Mouse (Mus musculus): ENCODE data around the gene Ppm1h. TPM values are rescaled to one million over a fixed set of nuclear protein-coding genes. Genes with fewer than 3 reads are reported as not detected.
"Not testable (repeated sequence)": the region's sequence is repeated elsewhere in the genome, so short reads cannot be mapped to it uniquely, and the experiment has no call there.

The Ppm1h gene
- total RNA-seq, 4 experiments from 2014 or later: 67.7 to 79.8 (median 72.7) TPM

GRCm38 (mm10) chr10:122922226-122922625, 243.7 kb downstream of the Ppm1h start:
- no peak for DNase-seq (ENCODE audit: low spot score in 2 of 2)

DNA sequence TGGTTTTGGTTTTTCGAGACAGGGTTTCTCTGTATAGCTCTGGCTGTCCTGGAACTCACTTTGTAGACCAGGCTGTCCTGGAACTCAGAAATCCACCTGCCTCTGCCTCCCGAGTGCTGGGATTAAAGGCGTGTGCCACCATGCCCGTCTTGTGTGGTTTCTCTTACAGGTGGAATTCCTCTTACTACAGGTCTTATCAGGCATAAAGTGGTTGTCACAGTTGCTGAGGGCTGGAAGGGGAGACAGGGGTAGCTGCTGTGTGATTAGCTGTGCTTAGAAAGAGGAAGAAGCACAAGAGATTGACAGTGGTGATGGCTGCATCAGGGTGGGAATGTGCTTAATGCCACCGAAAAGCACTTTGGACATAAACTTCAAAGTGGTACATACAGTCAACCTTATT, 246.0 kb downstream of the Ppm1h start:
- not testable (repeated sequence) for DNase-seq (ENCODE audit: low spot score in 2 of 2)

- DNase-seq (ENCODE audit: low spot score in 2 of 2): no peak
Observed at GRCm38 (mm10) chr10:122926275-122926674, 247.7 kb downstream of the Ppm1h start.

GRCm38 (mm10) chr10:122930520-122930919, 252.0 kb downstream of the Ppm1h start:
- DNase-seq (ENCODE audit: low spot score in 2 of 2): no peak

DNA sequence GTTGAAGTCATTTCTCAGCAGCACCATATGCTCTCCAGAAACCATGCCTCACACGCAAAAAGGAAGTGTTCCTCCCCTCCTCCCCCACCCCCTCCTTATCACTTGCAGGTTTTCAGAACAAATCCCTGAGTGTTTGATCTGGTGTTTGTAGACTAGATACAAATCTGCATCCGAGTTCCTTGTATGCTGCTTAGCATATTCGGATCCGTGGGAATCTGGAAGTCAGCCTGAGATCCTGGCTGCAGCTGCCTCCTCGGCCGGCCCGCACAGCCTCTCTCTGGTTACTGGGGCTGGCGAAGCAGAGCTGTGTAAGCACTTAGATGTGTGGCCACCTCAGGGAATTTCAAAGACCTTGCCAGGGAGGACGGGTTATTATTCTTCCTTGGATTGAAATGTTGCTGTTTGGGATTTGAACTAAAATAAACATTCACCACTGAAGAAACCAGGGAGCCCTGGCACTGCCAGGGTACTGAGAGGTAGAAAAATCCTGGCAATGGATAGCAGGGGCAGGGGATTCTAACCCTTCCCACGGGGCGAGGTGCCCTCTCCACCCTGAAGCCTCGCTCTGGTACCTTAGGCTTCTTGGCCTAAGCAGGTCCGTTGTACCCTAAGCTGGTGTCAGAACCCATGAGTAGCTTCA, 252.8 kb downstream of the Ppm1h start:
- peak; percentile 73 to 78 for DNase-seq (ENCODE audit: low spot score in 2 of 2)

GRCm38 (mm10) chr10:122931851-122932550, 253.4 kb downstream of the Ppm1h start:
- no peak for DNase-seq (ENCODE audit: low spot score in 2 of 2)

GRCm38 (mm10) chr10:122933053-122933838, 254.7 kb downstream of the Ppm1h start:
- DNase-seq (ENCODE audit: low spot score in 2 of 2): no peak

- DNase-seq (ENCODE audit: low spot score in 2 of 2): not testable (repeated sequence)
Observed at GRCm38 (mm10) chr10:122935406-122935805, 256.8 kb downstream of the Ppm1h start.

DNA sequence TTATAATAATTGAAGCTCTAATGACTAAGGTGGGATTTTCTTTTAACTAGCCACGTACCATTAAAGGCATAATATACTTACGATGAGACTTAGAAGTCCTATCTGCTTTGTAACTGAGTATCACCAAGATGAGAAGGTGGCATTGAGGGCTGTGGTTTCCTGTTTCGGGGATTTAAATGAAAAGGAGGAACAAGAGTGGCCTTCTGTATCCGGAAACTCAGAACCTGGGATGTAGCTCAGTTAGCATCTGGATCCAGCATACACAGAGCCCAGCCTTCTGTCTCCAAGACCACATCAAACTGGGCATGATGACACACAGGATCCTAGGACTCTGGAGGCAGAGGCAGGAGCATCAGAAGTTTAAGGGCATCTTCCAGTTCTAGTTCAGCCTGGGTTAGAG, 258.8 kb downstream of the Ppm1h start:
- not testable (repeated sequence) for DNase-seq (ENCODE audit: low spot score in 2 of 2)

- DNase-seq (ENCODE audit: low spot score in 2 of 2): no peak
Observed at GRCm38 (mm10) chr10:122939546-122939945, 261.0 kb downstream of the Ppm1h start.

- DNase-seq (ENCODE audit: low spot score in 2 of 2): no peak
Observed at GRCm38 (mm10) chr10:122942771-122943170, 264.2 kb downstream of the Ppm1h start.

- DNase-seq (ENCODE audit: low spot score in 2 of 2): no peak
Observed at GRCm38 (mm10) chr10:122943824-122944223, 265.3 kb downstream of the Ppm1h start.

GRCm38 (mm10) chr10:122944888-122945287, 266.3 kb downstream of the Ppm1h start:
- no peak for DNase-seq (ENCODE audit: low spot score in 2 of 2)

DNA sequence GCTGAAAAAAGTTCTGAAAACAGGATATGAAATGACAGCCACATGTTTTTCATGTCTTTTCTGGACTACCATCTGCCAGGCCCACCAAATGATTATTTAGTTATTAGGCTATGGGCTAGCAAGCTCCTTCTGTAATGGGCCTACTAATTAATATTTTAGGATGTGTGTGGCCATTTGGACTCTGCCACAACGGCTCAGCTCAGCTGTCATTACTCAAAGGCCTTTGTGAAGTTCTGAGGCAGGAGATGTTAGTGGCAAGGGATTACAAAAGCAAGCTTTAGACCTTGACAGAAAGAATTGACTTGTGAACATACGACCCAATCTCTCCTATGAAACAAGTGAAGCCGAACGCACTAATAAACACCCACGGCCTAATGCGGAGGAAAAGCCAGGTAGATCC, 272.4 kb downstream of the Ppm1h start:
- no peak for DNase-seq (ENCODE audit: low spot score in 2 of 2)

- DNase-seq (ENCODE audit: low spot score in 2 of 2): no peak
Observed at GRCm38 (mm10) chr10:122953576-122953975, 275.0 kb downstream of the Ppm1h start.

DNA sequence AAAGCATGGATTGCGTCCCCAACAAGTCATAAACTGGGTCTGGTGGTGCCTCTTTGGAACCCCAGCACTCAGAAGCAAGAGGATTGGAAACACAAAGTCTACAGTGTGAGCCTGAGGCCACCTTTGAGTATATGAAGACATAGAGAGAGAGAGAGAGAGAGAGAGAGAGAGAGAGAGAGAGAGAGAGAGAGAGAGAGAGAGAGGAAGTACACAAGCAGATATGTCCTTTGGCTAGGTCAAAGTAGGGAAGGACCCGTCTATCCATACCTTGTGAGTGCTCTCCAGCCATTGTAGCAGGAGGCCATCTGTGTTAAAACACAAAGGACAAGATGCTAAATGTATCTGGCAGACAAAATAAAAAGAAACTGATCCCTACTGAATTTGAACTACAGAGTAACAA, 279.4 kb downstream of the Ppm1h start:
- DNase-seq (ENCODE audit: low spot score in 2 of 2): no peak

- DNase-seq (ENCODE audit: low spot score in 2 of 2): no peak
Observed at GRCm38 (mm10) chr10:122958699-122959098, 280.1 kb downstream of the Ppm1h start.

DNA sequence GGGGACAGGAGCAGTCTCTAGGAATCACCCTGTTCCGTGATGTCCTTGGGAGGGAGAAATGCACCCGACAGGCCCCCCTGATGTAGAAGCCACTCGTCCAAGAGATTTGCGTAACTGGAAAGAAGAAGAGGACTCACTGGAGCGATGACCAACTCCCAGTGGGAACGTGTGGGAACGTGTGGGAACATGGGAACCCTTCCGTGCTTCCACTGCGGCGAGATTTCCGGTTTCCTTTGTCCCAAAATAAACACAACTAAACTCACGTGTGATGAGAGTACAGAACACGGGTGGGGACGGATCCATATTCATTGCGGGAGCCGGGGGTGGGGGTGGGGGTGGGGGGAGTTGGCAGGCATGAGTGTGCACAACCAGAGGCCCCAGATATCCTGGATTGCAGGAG, 281.7 kb downstream of the Ppm1h start:
- DNase-seq (ENCODE audit: low spot score in 2 of 2): no peak

DNA sequence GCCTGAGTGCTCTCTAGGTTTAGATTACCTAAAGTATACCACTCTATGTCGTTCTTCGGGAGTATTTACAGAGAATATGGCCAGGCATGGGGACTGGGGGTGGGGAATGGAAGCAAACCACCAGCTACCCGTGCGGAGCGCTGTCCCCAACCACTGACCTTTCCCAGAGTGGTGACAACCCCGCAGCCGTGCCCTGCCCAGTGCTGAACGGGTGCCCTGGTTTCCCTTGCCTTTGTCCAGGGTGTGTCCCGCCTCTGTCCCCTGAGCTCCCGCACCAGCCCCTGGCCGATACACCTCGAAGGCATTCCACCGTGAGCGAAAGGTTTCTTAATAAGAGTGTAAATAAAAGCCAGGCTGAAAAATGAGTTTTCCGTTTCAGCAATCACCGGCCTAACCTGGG, 282.2 kb downstream of the Ppm1h start:
- no peak for DNase-seq (ENCODE audit: low spot score in 2 of 2)

- no peak for DNase-seq (ENCODE audit: low spot score in 2 of 2)
Observed at GRCm38 (mm10) chr10:122961494-122961893, 282.9 kb downstream of the Ppm1h start.

- DNase-seq (ENCODE audit: low spot score in 2 of 2): no peak
Observed at GRCm38 (mm10) chr10:122962651-122963050, 284.1 kb downstream of the Ppm1h start.

Data from layer of hippocampus, adult 8-10 months (tissue).